Mouse (Mus musculus) small intestine, adult 2 months (tissue): ENCODE measurements around the gene Ssh3.

Source experiments
- CTCF ChIP-seq: fragments of 200-500 bp; IDR thresholded peaks from 2 replicates; pipeline ENCODE4 v1.5.1; 2012; ENCODE audit warnings: low read depth, mild to moderate bottlenecking, control low read depth, inconsistent platforms, low read length, moderate library complexity, mixed read lengths; ENCODE audit not compliant: insufficient replicate concordance, insufficient read length; ENCODE audit errors: extremely low read depth
- POLR2A ChIP-seq: fragments of 200-500 bp; IDR thresholded peaks from 2 replicates; pipeline ENCODE4 v1.6.1; 2012; ENCODE audit warnings: low read depth, mild to moderate bottlenecking, control low read depth, inconsistent platforms, low read length, moderate library complexity

GRCm38 (mm10) chr19:4305491-4306189 lies 36.7 kb upstream of the Ssh3 start:
- no peak for TF ChIP-seq CTCF
- no peak for TF ChIP-seq POLR2A
